Mouse (Mus musculus) heart, adult 11 months (tissue): ENCODE results near the gene Gstm6.
"Not testable (repeated sequence)": the region's sequence is repeated elsewhere in the genome, so short reads cannot be mapped to it uniquely, and the experiment has no call there.

ENCODE experiments used
- DNase-seq: peaks from one replicate; pipeline ENCODE4 v3.0.0; 2022

Gstm6 gene

DNA sequence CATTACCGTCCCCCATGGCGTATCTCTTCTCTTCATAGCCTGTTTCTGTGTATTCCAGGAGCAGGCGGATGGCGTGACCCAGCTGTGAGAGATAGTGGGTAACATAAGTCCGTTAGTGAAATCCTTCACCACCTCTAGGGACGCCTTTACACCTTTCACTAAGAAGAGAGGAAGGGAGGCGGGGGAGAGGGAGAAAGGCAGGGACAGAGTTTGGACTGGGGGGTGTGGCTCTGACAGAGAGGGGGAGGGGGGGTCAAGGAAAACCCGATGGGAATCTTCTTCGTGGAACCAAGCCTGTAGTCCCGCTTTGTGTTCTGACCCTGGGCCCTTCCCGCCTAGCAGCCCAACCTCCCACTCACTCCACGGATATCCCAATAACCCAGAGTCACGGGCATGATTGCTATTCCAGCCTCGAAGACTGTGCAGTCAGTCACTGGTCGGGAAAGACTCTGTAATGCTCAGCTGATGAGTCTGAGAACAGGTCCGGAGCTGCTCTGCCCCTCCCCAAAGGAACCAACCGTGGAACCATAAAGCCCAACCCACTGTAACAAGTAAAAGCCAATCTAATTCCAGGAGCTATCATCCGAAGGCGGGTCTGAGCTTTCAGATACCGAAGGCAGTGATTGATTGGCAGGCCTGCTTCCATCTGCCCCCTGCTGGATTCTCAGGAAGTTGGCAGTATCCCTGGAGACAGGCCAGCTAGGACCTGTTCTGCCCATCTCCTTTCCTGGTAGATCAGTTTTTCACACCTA lies at the start of gene Gstm6:
Gene Gstm6 (minus strand): TSS at position 511 of the 752 bp plus-strand sequence.
- no peak for DNase-seq

DNA sequence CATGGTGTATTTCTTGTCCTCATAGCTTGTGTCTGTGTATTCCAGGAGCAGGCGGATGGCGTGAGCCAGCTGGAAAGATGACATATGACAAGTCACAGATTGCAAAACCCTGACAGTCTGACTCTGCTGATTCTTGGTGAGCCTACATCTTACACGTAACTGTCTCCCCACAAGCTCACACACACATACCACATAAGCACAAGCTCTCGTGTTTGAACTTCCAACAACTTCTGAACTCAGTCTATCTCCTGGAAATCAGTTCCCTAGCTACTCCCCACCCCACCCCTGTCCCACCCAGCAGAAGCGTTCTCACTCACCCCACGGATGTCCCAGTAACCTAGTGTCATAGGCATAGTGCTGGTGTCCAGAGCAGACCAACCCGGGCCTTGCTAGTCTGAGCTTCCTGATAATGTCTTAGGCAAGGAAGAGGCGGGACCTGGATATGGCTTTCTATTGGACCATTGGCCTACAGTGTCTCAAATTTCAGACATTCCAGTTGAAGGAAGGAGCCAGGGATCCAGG lies 42.6 kb upstream of the Gstm6 start, which contains the start of gene Gstm2:
Gene Gstm2 (minus strand): TSS at position 413 of the 522 bp plus-strand sequence.
- DNase-seq = peak; percentile 98

GRCm38 (mm10) chr3:107985141-107985540 lies 41.6 kb upstream of the Gstm6 start:
- peak; percentile 94 for DNase-seq

DNA sequence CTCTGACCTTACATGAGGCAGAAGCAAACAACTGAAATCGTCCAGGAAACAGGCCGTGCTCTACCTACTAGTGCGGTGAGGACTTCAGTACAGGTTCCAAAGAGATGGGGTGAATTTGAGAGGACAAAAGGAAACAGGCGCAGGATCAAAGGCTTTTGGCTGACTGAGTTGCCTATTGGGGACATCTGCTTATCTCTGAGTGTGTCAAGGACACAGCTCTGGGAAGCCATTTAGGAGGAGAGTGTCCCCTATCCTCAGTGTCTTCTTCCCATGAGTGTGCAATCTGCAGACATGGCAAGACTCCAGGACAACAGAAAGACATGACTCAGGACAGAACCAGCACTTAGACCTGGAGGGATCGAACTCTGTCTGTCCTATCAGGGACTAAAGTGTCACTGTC lies 40.9 kb upstream of the Gstm6 start:
- peak; percentile 84 for DNase-seq

GRCm38 (mm10) chr3:107983771-107984170 lies 40.2 kb upstream of the Gstm6 start:
- DNase-seq = peak; percentile 86

DNA sequence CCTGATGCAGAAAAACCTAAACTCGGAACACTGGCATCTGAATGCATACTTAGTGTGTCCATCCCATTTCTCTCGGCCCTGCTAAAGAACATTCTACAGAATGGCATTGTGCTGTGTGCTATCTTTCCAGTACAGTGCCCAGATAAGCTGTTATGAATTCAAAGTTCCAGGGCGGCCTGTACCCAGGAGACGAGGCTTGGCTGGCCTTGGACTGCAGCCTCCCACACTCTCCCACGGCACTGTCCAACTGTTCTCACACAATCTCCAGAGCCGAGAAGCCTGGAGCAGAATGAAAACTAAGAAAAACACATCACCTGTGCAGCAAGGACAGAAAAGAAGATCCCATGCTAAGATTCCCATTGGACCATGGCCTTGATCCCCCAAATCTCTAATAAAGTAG lies 39.2 kb upstream of the Gstm6 start:
- peak; percentile 82 for DNase-seq

- peak; percentile 71 for DNase-seq
These were observed 37.7 kb upstream of the Gstm6 start for GRCm38 (mm10) chr3:107981261-107981660.

DNA sequence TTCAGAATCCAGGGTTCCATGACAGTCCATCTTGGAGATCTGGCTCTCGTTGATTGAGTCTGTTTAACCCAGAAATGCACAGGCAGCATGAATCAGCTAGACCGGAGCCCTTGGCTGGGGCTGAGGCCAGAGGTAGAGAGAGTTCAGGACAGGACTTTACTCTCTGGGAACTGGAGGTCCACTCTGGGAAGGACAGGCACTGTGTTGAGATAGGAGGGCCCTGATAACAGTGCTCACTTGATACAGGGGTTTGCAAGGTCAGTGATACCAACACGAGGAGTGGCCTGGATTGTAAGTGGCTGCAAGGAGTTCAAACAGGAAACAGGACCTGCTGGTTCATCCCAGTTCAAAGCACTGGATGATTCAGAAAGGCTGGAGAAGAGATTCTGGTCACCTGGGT lies 34.1 kb upstream of the Gstm6 start:
- peak; percentile 28 for DNase-seq

DNA sequence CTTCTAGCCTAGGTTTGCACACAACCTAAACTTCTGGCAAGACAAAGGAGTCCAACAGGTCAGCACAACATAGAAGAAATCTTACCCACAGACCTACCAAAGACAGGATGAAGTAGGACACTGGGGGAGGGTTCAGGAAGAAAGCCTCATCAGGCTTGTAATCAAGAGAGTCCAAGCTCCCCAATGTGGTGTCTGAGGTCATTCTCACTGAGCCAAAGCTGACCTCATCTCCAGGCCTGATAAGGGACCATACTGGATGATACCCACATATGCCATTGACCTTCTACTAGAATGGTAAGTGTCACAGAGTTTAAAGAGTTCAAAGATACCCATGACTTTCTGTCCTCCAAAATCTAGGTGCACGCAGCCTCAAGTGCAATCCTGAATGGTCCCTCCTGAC lies 30.7 kb upstream of the Gstm6 start:
- peak; percentile 88 for DNase-seq

GRCm38 (mm10) chr3:107972070-107972469 lies 28.5 kb upstream of the Gstm6 start:
- DNase-seq = peak; percentile 72

DNA sequence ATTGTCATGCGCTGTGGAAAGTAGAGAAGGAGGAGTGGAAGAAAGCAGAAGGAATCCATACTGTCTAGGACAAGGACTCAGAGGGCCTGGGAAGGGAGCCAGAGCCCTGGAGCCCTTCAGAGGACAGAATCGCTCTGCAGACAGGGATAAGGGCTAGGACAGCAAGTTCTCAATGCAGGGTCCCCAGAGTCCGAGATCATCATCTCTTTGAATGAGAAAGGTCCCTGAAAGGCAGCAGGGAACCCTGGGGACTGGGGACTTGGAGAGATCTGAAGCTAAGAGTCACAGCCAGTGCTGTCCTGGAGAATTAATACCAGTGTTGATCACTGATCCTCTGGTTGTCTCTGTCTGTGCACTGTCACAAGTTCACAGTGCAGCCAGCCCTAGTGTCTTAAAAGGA lies 27.6 kb upstream of the Gstm6 start:
- peak; percentile 97 for DNase-seq

- DNase-seq = peak; percentile 83
These were observed 25.3 kb upstream of the Gstm6 start, which contains the start of gene Gstm3 for GRCm38 (mm10) chr3:107968724-107969395. TSS of gene Gstm3 (minus strand) at chr3:107969283.

DNA sequence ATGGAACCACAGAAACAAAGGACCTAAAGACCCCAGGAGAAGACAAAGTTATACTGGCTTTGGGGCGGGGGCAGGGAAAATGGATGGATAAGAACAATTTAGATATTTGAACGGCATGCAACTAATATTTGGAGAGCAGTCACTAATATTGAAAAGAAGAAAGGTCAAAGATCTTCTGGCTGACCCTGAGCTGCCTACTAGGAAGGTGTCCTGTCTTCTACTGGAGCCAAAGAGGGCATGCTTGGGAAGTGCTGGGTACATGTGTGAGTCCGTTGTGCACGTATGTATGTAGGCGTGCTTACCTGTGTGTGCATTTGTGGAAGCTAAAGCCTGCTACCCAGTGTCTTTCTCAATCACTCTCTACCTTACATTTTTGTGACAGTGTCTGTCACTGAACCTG lies 23.1 kb upstream of the Gstm6 start:
- peak; percentile 65 for DNase-seq

DNA sequence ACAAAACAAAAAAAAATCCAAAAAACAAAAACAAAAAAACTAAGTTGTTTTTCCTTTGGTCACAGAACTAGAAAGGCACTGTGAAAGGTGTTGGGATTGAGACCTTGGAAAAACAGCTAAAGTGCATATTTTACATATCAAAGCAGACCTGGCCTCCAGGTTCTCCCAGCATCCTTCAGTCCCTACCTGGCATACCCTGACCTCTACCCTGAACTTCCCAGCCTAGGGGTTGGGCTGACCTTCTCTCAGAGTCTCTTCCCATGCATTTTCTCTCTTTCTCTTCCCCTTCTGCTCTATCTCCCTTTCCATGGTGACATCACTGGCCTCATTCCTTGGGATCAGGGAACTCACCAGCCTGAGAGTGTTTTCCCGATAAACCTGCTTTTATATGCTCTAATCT lies 22.0 kb upstream of the Gstm6 start:
- peak; percentile 29 for DNase-seq

DNA sequence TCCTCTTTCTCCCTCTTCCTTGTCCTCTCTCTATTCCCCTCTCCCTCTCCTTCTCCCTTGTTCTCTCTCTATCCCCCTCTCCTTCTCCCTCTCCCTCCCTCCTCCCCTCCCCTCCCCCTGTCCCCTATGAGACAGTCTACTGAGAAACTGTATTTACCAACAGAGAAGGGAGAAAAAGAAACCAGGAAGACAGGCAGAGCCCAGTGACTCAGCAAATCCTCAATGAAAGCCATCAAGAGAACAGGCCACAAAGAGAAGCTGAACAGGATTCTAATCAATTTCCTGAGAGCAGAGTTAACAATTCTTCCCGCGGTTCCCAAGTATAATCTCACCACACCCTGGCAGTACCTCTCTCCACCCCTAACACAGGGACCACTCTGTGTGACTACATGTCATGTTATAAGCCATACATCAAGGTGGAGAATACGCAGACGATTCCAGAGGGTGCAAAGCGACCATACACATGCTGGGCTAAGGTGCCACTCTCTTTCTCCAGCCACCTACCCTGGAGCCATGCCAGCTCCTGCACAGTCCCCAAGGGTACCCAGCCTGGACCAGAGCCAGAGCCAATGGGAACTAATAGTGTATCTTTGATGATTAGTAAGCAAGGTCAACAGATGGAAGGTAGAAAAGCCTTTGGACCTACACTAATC lies 21.2 kb upstream of the Gstm6 start:
- peak; percentile 88 for DNase-seq

DNA sequence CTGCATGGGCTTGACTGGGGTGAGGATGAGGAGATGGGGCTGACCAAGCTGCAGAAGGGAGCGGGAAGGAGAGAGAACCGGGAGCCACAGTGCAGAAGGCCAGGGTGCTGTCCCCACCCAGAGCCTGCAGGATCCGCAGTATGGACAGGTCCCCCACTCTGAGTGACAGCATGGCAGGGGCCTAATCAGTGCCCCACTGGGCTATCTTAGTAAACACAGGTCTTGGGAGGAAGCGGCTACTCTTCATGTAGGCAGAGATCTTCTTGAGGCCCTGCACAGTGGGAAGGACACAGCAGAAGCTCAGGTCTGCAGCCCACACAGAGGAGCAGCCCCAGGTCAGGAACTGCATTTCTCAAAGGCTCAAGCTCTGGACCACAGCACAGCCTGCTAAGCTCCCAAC lies 20.5 kb upstream of the Gstm6 start:
- peak; percentile 88 for DNase-seq

DNA sequence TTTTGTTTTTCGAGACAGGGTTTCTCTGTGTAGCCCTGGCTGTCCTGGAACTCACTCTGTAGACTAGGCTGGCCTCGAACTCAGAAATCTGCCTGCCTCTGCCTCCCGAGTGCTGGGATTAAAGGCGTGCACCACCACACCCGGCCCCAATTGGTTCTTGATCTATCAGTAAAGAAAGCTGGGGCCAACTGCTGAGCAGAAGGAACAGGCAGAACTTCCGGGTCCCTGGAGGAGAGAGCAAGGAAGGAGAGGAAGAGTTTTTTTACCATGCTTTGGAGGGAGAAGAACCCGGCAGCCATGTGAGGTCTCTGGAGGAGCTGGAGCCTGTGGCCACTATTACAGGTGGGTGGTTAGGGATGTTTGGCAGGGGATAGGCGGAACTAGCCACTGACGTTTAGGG lies 11.7 kb upstream of the Gstm6 start:
- DNase-seq = not testable (repeated sequence)

DNA sequence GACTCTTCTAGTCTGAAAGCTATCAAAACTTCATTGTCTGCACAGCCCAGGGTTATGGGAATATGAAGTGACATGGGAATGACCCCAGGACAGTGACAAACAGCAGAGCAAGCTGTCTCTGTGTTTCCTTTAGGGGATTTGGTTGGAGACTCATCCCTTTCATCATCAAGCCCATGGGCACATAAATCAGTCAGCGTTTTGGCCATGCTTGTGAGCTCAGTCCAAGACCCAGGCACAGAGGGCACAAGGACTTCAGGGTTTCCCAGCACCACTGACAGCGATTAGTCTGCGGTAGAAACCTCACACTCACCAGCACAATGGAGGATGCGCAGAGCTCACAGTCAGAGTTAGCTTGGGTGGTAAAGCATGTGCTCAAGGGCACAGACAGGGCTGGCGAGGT lies 10.4 kb upstream of the Gstm6 start:
- no peak for DNase-seq

- DNase-seq = peak; percentile 98
These were observed 9.8 kb upstream of the Gstm6 start for GRCm38 (mm10) chr3:107953328-107953755.

- DNase-seq = no peak
These were observed 7.0 kb upstream of the Gstm6 start for GRCm38 (mm10) chr3:107950531-107950930.

GRCm38 (mm10) chr3:107949461-107949860 lies 5.9 kb upstream of the Gstm6 start:
- not testable (repeated sequence) for DNase-seq

DNA sequence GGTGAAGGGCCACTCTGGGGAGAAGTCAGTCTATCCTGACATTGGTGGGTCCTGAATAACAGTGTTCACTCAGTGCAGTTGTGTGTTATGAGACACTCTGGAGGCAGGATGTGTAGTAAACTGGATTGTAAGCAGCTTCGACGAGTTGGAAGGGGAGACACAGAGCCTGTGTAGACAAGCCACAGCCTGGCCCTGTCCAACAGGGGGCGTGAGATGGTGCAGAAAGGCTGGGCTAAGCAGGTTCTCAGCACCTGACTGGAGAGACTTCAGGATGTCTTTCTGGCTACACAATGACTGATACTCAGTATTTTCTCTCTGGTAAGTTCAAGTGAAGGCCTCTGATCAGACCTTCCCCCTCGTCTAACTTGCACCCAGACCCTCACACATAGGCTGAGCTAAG lies 2.2 kb upstream of the Gstm6 start:
- DNase-seq = no peak

- no peak for DNase-seq
These were observed 2.3 kb downstream of the Gstm6 start for GRCm38 (mm10) chr3:107941261-107941660.
